Comparison of ENCODE assay signal across 8 mouse cellular contexts in genomic region chr12:12810943-12811342, GRCm38 (mm10).
A peak's percentile ranks its signal among the peaks of the same experiment; 100 is the strongest.
DNase-seq lines count a peak whose midpoint lies in the region; ATAC-seq and TF ChIP-seq lines count a peak whose summit lies in the region.

No protein-coding gene starts in this region.

- peaks cover 58% of the 10 kb centered on the region for H3K4me1 ChIP-seq in embryonic facial prominence, embryonic 10.5 days
- H3K4me1 ChIP-seq in lung, embryonic 14.5 days (ENCODE audit: insufficient read depth) = peaks cover 12% of the 10 kb centered on the region

- H3K27ac ChIP-seq in embryonic facial prominence, embryonic 10.5 days (replicated peaks) = peak overlapping the region; percentile 82
- H3K27ac ChIP-seq in lung, embryonic 14.5 days (ENCODE audit: low read depth) = peak overlapping the region; percentile 85

- H3K4me3 ChIP-seq in embryonic facial prominence, embryonic 10.5 days = peak overlapping the region; percentile 46; the same call in 1 of the 2 replicates
- no peak overlapping the region for H3K4me3 ChIP-seq in lung, embryonic 14.5 days (ENCODE audit: low read depth, low read length)

- no peaks in the 10 kb centered on the region for H3K36me3 ChIP-seq in embryonic facial prominence, embryonic 10.5 days (replicated peaks)
- no peaks in the 10 kb centered on the region for H3K36me3 ChIP-seq in lung, embryonic 14.5 days (ENCODE audit: insufficient read depth)

- H3K27me3 ChIP-seq in embryonic facial prominence, embryonic 10.5 days (replicated peaks; ENCODE audit: low read depth, poor library complexity, severe bottlenecking) = no peaks in the 10 kb centered on the region
- H3K27me3 ChIP-seq in lung, embryonic 14.5 days (ENCODE audit: insufficient read depth, low read length) = no peaks in the 10 kb centered on the region

- TF ChIP-seq CTCF in lung, embryonic 14.5 days (IDR thresholded peaks at IDR 0.05; ENCODE audit: low read depth) = no peak

- peak; percentile 87 for ATAC-seq in lung, embryonic 14.5 days (ENCODE audit: insufficient read depth)

- no peaks in the 10 kb centered on the region for H3K9me3 ChIP-seq in embryonic facial prominence, embryonic 10.5 days
- H3K9me3 ChIP-seq in lung, embryonic 14.5 days (ENCODE audit: low read depth, low read length) = no peaks in the 10 kb centered on the region

- WGBS in embryonic facial prominence, embryonic 10.5 days = 5% methylated on average over 7 of the region's 7 CpGs
- WGBS in lung, embryonic 14.5 days = 12% methylated on average over 7 of the region's 7 CpGs

- no peak overlapping the region for H3K9ac ChIP-seq in lung, embryonic 14.5 days

- peak; percentile 21 for DNase-seq in adrenal gland, adult 8-10 months
- DNase-seq in adrenal gland, postnatal 25 days = no peak
- DNase-seq in embryonic facial prominence, embryonic 10.5 days (ENCODE audit: low spot score) = peak; percentile 37
- peak; percentile 10 for DNase-seq in kidney, adult 18-20 months
- peak; percentile 73 for DNase-seq in lung, embryonic 14.5 days
- peak; percentile 55 for DNase-seq in yolk sac, embryonic 10.5 days (ENCODE audit: low spot score)
- DNase-seq in right cerebral cortex, adult 2 months (ENCODE audit: low spot score in 2 of 2) = no peak
- DNase-seq in spleen, postnatal 36 days (ENCODE audit: low spot score in 2 of 2) = no peak

- peak overlapping the region; percentile 58 for H3K4me2 ChIP-seq in lung, embryonic 14.5 days

Comparison
In these comparisons a context has a peak if more than half of its experiments do, and no peak if none do; other contexts are left out.
1. DNase-seq: peak in adrenal gland, adult 8-10 months (single experiment), embryonic facial prominence, embryonic 10.5 days (single experiment), kidney, adult 18-20 months (single experiment), lung, embryonic 14.5 days (single experiment) and yolk sac, embryonic 10.5 days (single experiment); none in adrenal gland, postnatal 25 days (single experiment), right cerebral cortex, adult 2 months (0 of 2) and spleen, postnatal 36 days (0 of 2).